Mouse (Mus musculus) intestine, embryonic 14.5 days (tissue): ENCODE measurements around the gene Duoxa1. TPM values are rescaled to one million over a fixed set of nuclear protein-coding genes. Genes with fewer than 3 reads are reported as not detected.
A peak's percentile ranks its signal among the peaks of the same experiment; 100 is the strongest.

Experiments used
- ATAC-seq: fragments of 200-750 bp; cut with Nextera tagmentation; replicated peaks from 2 replicates; pipeline ENCODE4 v1.8.0; 2017; ENCODE audit warnings: low read depth, moderate number of reproducible peaks, moderate TSS enrichment, moderate library complexity; ENCODE audit not compliant: low FRiP score, low TSS enrichment
- DNase-seq: peaks from one replicate; pipeline ENCODE4 v3.0.0-alpha.2; 2018; ENCODE audit warnings: low spot score
- H3K27ac ChIP-seq: fragments of 300-500 bp; sonication (generic); 2 replicates; pipeline ENCODE4 v1.5.1; 2014; ENCODE audit warnings: low read depth, mild to moderate bottlenecking, control low read depth
- H3K27me3 ChIP-seq: fragments of 300-500 bp; sonication (generic); replicated peaks from 2 replicates; pipeline ENCODE4 v1.6.1; 2014; ENCODE audit warnings: low read length, control low read depth; ENCODE audit not compliant: control insufficient read depth, insufficient read depth
- H3K36me3 ChIP-seq: fragments of 300-500 bp; sonication (generic); 2 replicates; pipeline ENCODE4 v1.6.1; 2014; ENCODE audit warnings: low read length, control low read depth; ENCODE audit not compliant: control insufficient read depth, insufficient read depth
- H3K4me1 ChIP-seq: fragments of 300-500 bp; sonication (generic); replicated peaks from 2 replicates; pipeline ENCODE4 v1.6.1; 2014; ENCODE audit warnings: low read length, control low read depth, mixed read lengths; ENCODE audit not compliant: control insufficient read depth, insufficient read depth
- H3K4me2 ChIP-seq: fragments of 300-500 bp; sonication (generic); 2 replicates; pipeline ENCODE4 v1.6.1; 2014; ENCODE audit warnings: low read length
- H3K4me3 ChIP-seq: fragments of 300-500 bp; sonication (generic); 2 replicates; pipeline ENCODE4 v1.5.1; 2014; ENCODE audit warnings: low read depth, low read length, control low read depth, mixed read lengths
- H3K9ac ChIP-seq: fragments of 300-500 bp; sonication (generic); 2 replicates; pipeline ENCODE4 v1.6.1; 2014; ENCODE audit warnings: mild to moderate bottlenecking, low read length
- H3K9me3 ChIP-seq: fragments of 300-500 bp; sonication (generic); 2 replicates; pipeline ENCODE4 v1.6.1; 2016; ENCODE audit warnings: low read length, control low read depth; ENCODE audit not compliant: control insufficient read depth
- WGBS: fragments of 180-500 bp; shearing (Covaris S2); extraction: QIAGEN DNeasy Blood & Tissue Kit; methylation state at CpG from one replicate; pipeline ENCODE4 v1.1.7; 2014; 5-methylcytosine and 5-hydroxymethylcytosine counted together
- polyA plus RNA-seq: library from polyadenylated mRNA; unstranded; fragments of >200 nt; fragmentation: Nextera tagmentation; extraction: Ambion mirVana; gene quantifications from 2 replicates; pipeline ENCODE4 v1.2.1, GENCODE M21; 2014

Gene Duoxa1
- polyA plus RNA-seq = not detected in 2 replicates

GRCm38 (mm10) chr2:122313536-122313935 lies at the start of gene Duoxa1:
Gene Duoxa1, minus strand, starts transcription at chr2:122313730.
- Histone ChIP-seq H3K4me1 (no peaks in the 10 kb centered on the region), H3K4me2 (peak within 1 kb of the TSS; percentile 40), H3K9me3 (no peaks in the 10 kb centered on the region), H3K9ac (no peak within 1 kb of the TSS), H3K4me3 (peak within 1 kb of the TSS; percentile 12), H3K36me3 (no peaks in the 10 kb centered on the region), H3K27ac (no peak within 1 kb of the TSS), H3K27me3 (peaks cover 59% of the 10 kb centered on the region)
- no peak for DNase-seq
- 0 out of 2 replicates have a peak, but pooled peaks have one; percentile 21 for ATAC-seq
- WGBS = 2% methylated on average over 24 of the region's 24 CpGs

GRCm38 (mm10) chr2:122362622-122363523 lies 49.3 kb upstream of the Duoxa1 start:
- H3K4me1 ChIP-seq = peaks cover 25% of the 10 kb centered on the region
- no peak overlapping the region for H3K4me3 ChIP-seq
- 85% methylated on average over 13 of the region's 13 CpGs for WGBS
- peaks cover 13% of the 10 kb centered on the region; the same call in 1 of the 2 replicates for H3K36me3 ChIP-seq
- H3K27me3 ChIP-seq = no peaks in the 10 kb centered on the region
- no peak overlapping the region for H3K4me2 ChIP-seq
- no peaks in the 10 kb centered on the region for H3K9me3 ChIP-seq
- no peak for DNase-seq
- no peak overlapping the region for H3K9ac ChIP-seq
- ATAC-seq = no peak
- H3K27ac ChIP-seq = no peak overlapping the region

- no peak for DNase-seq
- no peak for ATAC-seq
- Histone ChIP-seq H3K36me3 (peaks cover 16% of the 10 kb centered on the region; the same call in 1 of the 2 replicates), H3K4me3 (no peak overlapping the region), H3K4me2 (no peak overlapping the region), H3K9me3 (no peaks in the 10 kb centered on the region), H3K9ac (no peak overlapping the region), H3K27me3 (no peaks in the 10 kb centered on the region), H3K4me1 (peaks cover 18% of the 10 kb centered on the region), H3K27ac (no peak overlapping the region)
- 65% methylated on average over 10 of the region's 10 CpGs for WGBS
Measured at GRCm38 (mm10) chr2:122361868-122362621, 48.5 kb upstream of the Duoxa1 start.

GRCm38 (mm10) chr2:122361181-122361580 lies 47.7 kb upstream of the Duoxa1 start:
- 85% methylated on average over 6 of the region's 6 CpGs for WGBS
- no peak overlapping the region for H3K27ac ChIP-seq
- H3K27me3 ChIP-seq = no peaks in the 10 kb centered on the region
- no peak overlapping the region for H3K4me3 ChIP-seq
- H3K4me2 ChIP-seq = no peak overlapping the region
- no peaks in the 10 kb centered on the region for H3K9me3 ChIP-seq
- H3K9ac ChIP-seq = no peak overlapping the region
- ATAC-seq (no peak), DNase-seq (no peak)
- peaks cover 20% of the 10 kb centered on the region; the same call in 1 of the 2 replicates for H3K36me3 ChIP-seq
- H3K4me1 ChIP-seq = peaks cover 9% of the 10 kb centered on the region; the same call in 1 of the 2 replicates

- Histone ChIP-seq H3K4me2 (no peak overlapping the region), H3K4me1 (0 out of 2 replicates have a peak, but pooled peaks cover 5% of the 10 kb centered on the region), H3K36me3 (peaks cover 26% of the 10 kb centered on the region; the same call in 1 of the 2 replicates), H3K9ac (no peak overlapping the region), H3K9me3 (no peaks in the 10 kb centered on the region), H3K27ac (no peak overlapping the region), H3K4me3 (no peak overlapping the region), H3K27me3 (no peaks in the 10 kb centered on the region)
- DNase-seq = no peak
- no peak for ATAC-seq
- WGBS = 67% methylated on average over 6 of the region's 6 CpGs
Measured at GRCm38 (mm10) chr2:122360310-122360709, 46.8 kb upstream of the Duoxa1 start.

- Histone ChIP-seq H3K4me2 (no peak overlapping the region), H3K27me3 (no peaks in the 10 kb centered on the region), H3K4me1 (no peaks in the 10 kb centered on the region), H3K36me3 (peaks cover 46% of the 10 kb centered on the region; the same call in 1 of the 2 replicates), H3K9me3 (no peaks in the 10 kb centered on the region), H3K9ac (no peak overlapping the region), H3K4me3 (no peak overlapping the region), H3K27ac (no peak overlapping the region)
- WGBS = 73% methylated on average over 3 of the region's 3 CpGs
- DNase-seq = no peak
- ATAC-seq = no peak
Measured at GRCm38 (mm10) chr2:122356187-122356586, 42.7 kb upstream of the Duoxa1 start.

GRCm38 (mm10) chr2:122355389-122355788 lies 41.9 kb upstream of the Duoxa1 start:
- Histone ChIP-seq H3K4me3 (no peak overlapping the region), H3K9me3 (no peaks in the 10 kb centered on the region), H3K27ac (no peak overlapping the region), H3K9ac (no peak overlapping the region), H3K4me2 (no peak overlapping the region), H3K4me1 (no peaks in the 10 kb centered on the region), H3K27me3 (no peaks in the 10 kb centered on the region), H3K36me3 (peaks cover 46% of the 10 kb centered on the region; the same call in 1 of the 2 replicates)
- DNase-seq (no peak), ATAC-seq (no peak)
- 84% methylated on average over 5 of the region's 5 CpGs for WGBS

- Histone ChIP-seq H3K9ac (no peak overlapping the region), H3K4me1 (peaks cover 4% of the 10 kb centered on the region; the same call in 1 of the 2 replicates), H3K27me3 (no peaks in the 10 kb centered on the region), H3K4me3 (no peak overlapping the region), H3K4me2 (no peak overlapping the region), H3K36me3 (peaks cover 43% of the 10 kb centered on the region; the same call in 1 of the 2 replicates), H3K9me3 (no peaks in the 10 kb centered on the region), H3K27ac (no peak overlapping the region)
- DNase-seq (no peak), ATAC-seq (no peak)
- 72% methylated on average over 12 of the region's 12 CpGs for WGBS
Measured at GRCm38 (mm10) chr2:122354191-122354929, 40.8 kb upstream of the Duoxa1 start.
